Mouse (Mus musculus): ENCODE results near the gene Rabggta. TPM values are rescaled to one million over a fixed set of nuclear protein-coding genes. Genes with fewer than 3 reads are reported as not detected.

Rabggta gene
- polyA plus RNA-seq (2014; fragmentation: Illumina TruSeq; extraction: RNeasy Lipid Tissue Mini Kit (QIAGEN cat#74804); ENCODE audit: low read depth, low replicate concordance), result 1.4 TPM

GRCm38 (mm10) chr14:55721700-55722437 lies at the start of gene Rabggta:
Gene Rabggta, minus strand, starts transcription at chr14:55722263.

GRCm38 (mm10) chr14:55765696-55766095 lies 43.6 kb upstream of the Rabggta start, which contains the start of gene Ltb4r1:
Gene Ltb4r1, plus strand, starts transcription at chr14:55765962.

GRCm38 (mm10) chr14:55761163-55761562 lies 39.1 kb upstream of the Rabggta start, which contains the start of gene Ltb4r2:
Gene Ltb4r2, plus strand, starts transcription at chr14:55761428.

GRCm38 (mm10) chr14:55758363-55758784 lies 36.3 kb upstream of the Rabggta start, which contains the start of gene Cideb:
Gene Cideb, minus strand, starts transcription at chr14:55758458.

GRCm38 (mm10) chr14:55745180-55745860 lies 23.3 kb upstream of the Rabggta start, which contains the start of the genes Dhrs1 and Nop9:
Gene Dhrs1, minus strand, starts transcription at chr14:55745690.
Gene Nop9, plus strand, starts transcription at chr14:55745693.

GRCm38 (mm10) chr14:55713729-55714122 lies 8.3 kb downstream of the Rabggta start, which contains the start of gene Tgm1:
Gene Tgm1, minus strand, starts transcription at chr14:55713926.

GRCm38 (mm10) chr14:55681160-55682117 lies 40.6 kb downstream of the Rabggta start, which contains the start of gene Tinf2:
Gene Tinf2, minus strand, starts transcription at chr14:55681820.

GRCm38 (mm10) chr14:55671833-55672740 lies 50.0 kb downstream of the Rabggta start, which contains the start of the genes Gmpr2 and Nedd8:
Gene Gmpr2, plus strand, starts transcription at chr14:55671941.
Gene Nedd8, minus strand, starts transcription at chr14:55672124.

Other genes with a start within 250 kb of the Rabggta start
- 110 TPM for gene Dhrs4, start 243.5 kb downstream of the Rabggta start, polyA plus RNA-seq (2014; fragmentation: Illumina TruSeq; extraction: RNeasy Lipid Tissue Mini Kit (QIAGEN cat#74804); ENCODE audit: low read depth, low replicate concordance)
- not detected for gene Carmil3, start 231.6 kb downstream of the Rabggta start, polyA plus RNA-seq (2014; fragmentation: Illumina TruSeq; extraction: RNeasy Lipid Tissue Mini Kit (QIAGEN cat#74804); ENCODE audit: low read depth, low replicate concordance)
- gene Cpne6, start 211.8 kb downstream of the Rabggta start, polyA plus RNA-seq (2014; fragmentation: Illumina TruSeq; extraction: RNeasy Lipid Tissue Mini Kit (QIAGEN cat#74804); ENCODE audit: low read depth, low replicate concordance), result not detected
- not detected for gene Nrl, start 197.3 kb downstream of the Rabggta start, polyA plus RNA-seq (2014; fragmentation: Illumina TruSeq; extraction: RNeasy Lipid Tissue Mini Kit (QIAGEN cat#74804); ENCODE audit: low read depth, low replicate concordance)
- gene Pck2, start 182.0 kb downstream of the Rabggta start, polyA plus RNA-seq (2014; fragmentation: Illumina TruSeq; extraction: RNeasy Lipid Tissue Mini Kit (QIAGEN cat#74804); ENCODE audit: low read depth, low replicate concordance), result 0.24 TPM
- gene Dcaf11, start 162.3 kb downstream of the Rabggta start, polyA plus RNA-seq (2014; fragmentation: Illumina TruSeq; extraction: RNeasy Lipid Tissue Mini Kit (QIAGEN cat#74804); ENCODE audit: low read depth, low replicate concordance), result 82.7 TPM
- gene A730061H03Rik, start 161.9 kb downstream of the Rabggta start, polyA plus RNA-seq (2014; fragmentation: Illumina TruSeq; extraction: RNeasy Lipid Tissue Mini Kit (QIAGEN cat#74804); ENCODE audit: low read depth, low replicate concordance), result not detected
- 0.87 TPM for gene Fitm1, start 146.6 kb downstream of the Rabggta start, polyA plus RNA-seq (2014; fragmentation: Illumina TruSeq; extraction: RNeasy Lipid Tissue Mini Kit (QIAGEN cat#74804); ENCODE audit: low read depth, low replicate concordance)
- 149 TPM for gene Psme1, start 144.1 kb downstream of the Rabggta start, polyA plus RNA-seq (2014; fragmentation: Illumina TruSeq; extraction: RNeasy Lipid Tissue Mini Kit (QIAGEN cat#74804); ENCODE audit: low read depth, low replicate concordance)
- gene Emc9, start 137.0 kb downstream of the Rabggta start, polyA plus RNA-seq (2014; fragmentation: Illumina TruSeq; extraction: RNeasy Lipid Tissue Mini Kit (QIAGEN cat#74804); ENCODE audit: low read depth, low replicate concordance), result 9.1 TPM
- 129 TPM for gene Psme2, start 131.2 kb downstream of the Rabggta start, polyA plus RNA-seq (2014; fragmentation: Illumina TruSeq; extraction: RNeasy Lipid Tissue Mini Kit (QIAGEN cat#74804); ENCODE audit: low read depth, low replicate concordance)
- gene Rnf31, start 130.6 kb downstream of the Rabggta start, polyA plus RNA-seq (2014; fragmentation: Illumina TruSeq; extraction: RNeasy Lipid Tissue Mini Kit (QIAGEN cat#74804); ENCODE audit: low read depth, low replicate concordance), result 3.8 TPM
- gene Irf9, start 118.7 kb downstream of the Rabggta start, polyA plus RNA-seq (2014; fragmentation: Illumina TruSeq; extraction: RNeasy Lipid Tissue Mini Kit (QIAGEN cat#74804); ENCODE audit: low read depth, low replicate concordance), result 28.2 TPM
- gene Rec8, start 104.2 kb downstream of the Rabggta start, polyA plus RNA-seq (2014; fragmentation: Illumina TruSeq; extraction: RNeasy Lipid Tissue Mini Kit (QIAGEN cat#74804); ENCODE audit: low read depth, low replicate concordance), result 0.24 TPM
- 5.0 TPM for gene Ipo4, start 86.3 kb downstream of the Rabggta start, polyA plus RNA-seq (2014; fragmentation: Illumina TruSeq; extraction: RNeasy Lipid Tissue Mini Kit (QIAGEN cat#74804); ENCODE audit: low read depth, low replicate concordance)
- gene Gm49378, start 84.4 kb downstream of the Rabggta start, polyA plus RNA-seq (2014; fragmentation: Illumina TruSeq; extraction: RNeasy Lipid Tissue Mini Kit (QIAGEN cat#74804); ENCODE audit: low read depth, low replicate concordance), result 0.66 TPM
- 26.3 TPM for gene Tm9sf1, start 78.5 kb downstream of the Rabggta start, polyA plus RNA-seq (2014; fragmentation: Illumina TruSeq; extraction: RNeasy Lipid Tissue Mini Kit (QIAGEN cat#74804); ENCODE audit: low read depth, low replicate concordance)
- not detected for gene Tssk4, start 72.1 kb downstream of the Rabggta start, polyA plus RNA-seq (2014; fragmentation: Illumina TruSeq; extraction: RNeasy Lipid Tissue Mini Kit (QIAGEN cat#74804); ENCODE audit: low read depth, low replicate concordance)
- 9.9 TPM for gene Mdp1, start 61.8 kb downstream of the Rabggta start, polyA plus RNA-seq (2014; fragmentation: Illumina TruSeq; extraction: RNeasy Lipid Tissue Mini Kit (QIAGEN cat#74804); ENCODE audit: low read depth, low replicate concordance)
- gene Gmpr2, start 50.3 kb downstream of the Rabggta start, polyA plus RNA-seq (2014; fragmentation: Illumina TruSeq; extraction: RNeasy Lipid Tissue Mini Kit (QIAGEN cat#74804); ENCODE audit: low read depth, low replicate concordance), result 16.3 TPM
- gene Nedd8, start 50.1 kb downstream of the Rabggta start, polyA plus RNA-seq (2014; fragmentation: Illumina TruSeq; extraction: RNeasy Lipid Tissue Mini Kit (QIAGEN cat#74804); ENCODE audit: low read depth, low replicate concordance), result 75.4 TPM
- gene Tinf2, start 40.4 kb downstream of the Rabggta start, polyA plus RNA-seq (2014; fragmentation: Illumina TruSeq; extraction: RNeasy Lipid Tissue Mini Kit (QIAGEN cat#74804); ENCODE audit: low read depth, low replicate concordance), result 4.1 TPM
- 0.66 TPM for gene Tgm1, start 8.3 kb downstream of the Rabggta start, polyA plus RNA-seq (2014; fragmentation: Illumina TruSeq; extraction: RNeasy Lipid Tissue Mini Kit (QIAGEN cat#74804); ENCODE audit: low read depth, low replicate concordance)
- 50.2 TPM for gene Dhrs1, start 23.4 kb upstream of the Rabggta start, polyA plus RNA-seq (2014; fragmentation: Illumina TruSeq; extraction: RNeasy Lipid Tissue Mini Kit (QIAGEN cat#74804); ENCODE audit: low read depth, low replicate concordance)
- gene Nop9, start 23.4 kb upstream of the Rabggta start, polyA plus RNA-seq (2014; fragmentation: Illumina TruSeq; extraction: RNeasy Lipid Tissue Mini Kit (QIAGEN cat#74804); ENCODE audit: low read depth, low replicate concordance), result 5.4 TPM
- gene Cideb, start 36.2 kb upstream of the Rabggta start, polyA plus RNA-seq (2014; fragmentation: Illumina TruSeq; extraction: RNeasy Lipid Tissue Mini Kit (QIAGEN cat#74804); ENCODE audit: low read depth, low replicate concordance), result 47.4 TPM
- gene Ltb4r2, start 39.2 kb upstream of the Rabggta start, polyA plus RNA-seq (2014; fragmentation: Illumina TruSeq; extraction: RNeasy Lipid Tissue Mini Kit (QIAGEN cat#74804); ENCODE audit: low read depth, low replicate concordance), result 0.24 TPM
- not detected for gene Ltb4r1, start 43.7 kb upstream of the Rabggta start, polyA plus RNA-seq (2014; fragmentation: Illumina TruSeq; extraction: RNeasy Lipid Tissue Mini Kit (QIAGEN cat#74804); ENCODE audit: low read depth, low replicate concordance)
- 0.58 TPM for gene Adcy4, start 61.8 kb upstream of the Rabggta start, polyA plus RNA-seq (2014; fragmentation: Illumina TruSeq; extraction: RNeasy Lipid Tissue Mini Kit (QIAGEN cat#74804); ENCODE audit: low read depth, low replicate concordance)
- 0.53 TPM for gene Ripk3, start 66.6 kb upstream of the Rabggta start, polyA plus RNA-seq (2014; fragmentation: Illumina TruSeq; extraction: RNeasy Lipid Tissue Mini Kit (QIAGEN cat#74804); ENCODE audit: low read depth, low replicate concordance)
- not detected for gene Nfatc4, start 100.9 kb upstream of the Rabggta start, polyA plus RNA-seq (2014; fragmentation: Illumina TruSeq; extraction: RNeasy Lipid Tissue Mini Kit (QIAGEN cat#74804); ENCODE audit: low read depth, low replicate concordance)
- 0.05 TPM for gene Nynrin, start 131.7 kb upstream of the Rabggta start, polyA plus RNA-seq (2014; fragmentation: Illumina TruSeq; extraction: RNeasy Lipid Tissue Mini Kit (QIAGEN cat#74804); ENCODE audit: low read depth, low replicate concordance)
- gene Cbln3, start 162.1 kb upstream of the Rabggta start, polyA plus RNA-seq (2014; fragmentation: Illumina TruSeq; extraction: RNeasy Lipid Tissue Mini Kit (QIAGEN cat#74804); ENCODE audit: low read depth, low replicate concordance), result 0.19 TPM
- gene Khnyn, start 162.7 kb upstream of the Rabggta start, polyA plus RNA-seq (2014; fragmentation: Illumina TruSeq; extraction: RNeasy Lipid Tissue Mini Kit (QIAGEN cat#74804); ENCODE audit: low read depth, low replicate concordance), result 16.9 TPM
- 6.6 TPM for gene Sdr39u1, start 178.0 kb upstream of the Rabggta start, polyA plus RNA-seq (2014; fragmentation: Illumina TruSeq; extraction: RNeasy Lipid Tissue Mini Kit (QIAGEN cat#74804); ENCODE audit: low read depth, low replicate concordance)
- not detected for gene Cma1, start 222.4 kb upstream of the Rabggta start, polyA plus RNA-seq (2014; fragmentation: Illumina TruSeq; extraction: RNeasy Lipid Tissue Mini Kit (QIAGEN cat#74804); ENCODE audit: low read depth, low replicate concordance)
- gene Cma2, start 228.7 kb upstream of the Rabggta start, polyA plus RNA-seq (2014; fragmentation: Illumina TruSeq; extraction: RNeasy Lipid Tissue Mini Kit (QIAGEN cat#74804); ENCODE audit: low read depth, low replicate concordance), result not detected